Mouse (Mus musculus) hematopoietic stem cell, adult 5-6 weeks (primary cell): Measurements from ENCODE around the gene Smlr1. TPM values are rescaled to one million over a fixed set of nuclear protein-coding genes. Genes with fewer than 3 reads are reported as not detected.

ENCODE experiments used
- ATAC-seq, 2 experiments: fragments of 125-278 bp in 1 of 2; replicated peaks in 1 of 2; 2 replicates each; pipeline ENCODE4 v1.8.0; 2016 to 2017; ENCODE audit warnings: inconsistent platforms in 2 of 2, mild to moderate bottlenecking in 2 of 2, moderate number of reproducible peaks in 2 of 2, low read depth in 1 of 2, moderate TSS enrichment in 1 of 2; ENCODE audit not compliant: low FRiP score in 2 of 2, poor library complexity in 2 of 2, severe bottlenecking in 2 of 2, insufficient read depth in 1 of 2, low TSS enrichment in 1 of 2
- total RNA-seq: library from RNA; stranded (forward); fragments of 172-1452, 232-1000 nt; gene quantifications from 2 replicates; pipeline ENCODE4 v1.2.3, GENCODE M21; 2017

Gene Smlr1
- total RNA-seq, 1 experiment from 2014 or later, result not detected

GRCm38 (mm10) chr10:25520428-25520827 is 15.6 kb downstream of the Smlr1 start:
- no peak for ATAC-seq

DNA sequence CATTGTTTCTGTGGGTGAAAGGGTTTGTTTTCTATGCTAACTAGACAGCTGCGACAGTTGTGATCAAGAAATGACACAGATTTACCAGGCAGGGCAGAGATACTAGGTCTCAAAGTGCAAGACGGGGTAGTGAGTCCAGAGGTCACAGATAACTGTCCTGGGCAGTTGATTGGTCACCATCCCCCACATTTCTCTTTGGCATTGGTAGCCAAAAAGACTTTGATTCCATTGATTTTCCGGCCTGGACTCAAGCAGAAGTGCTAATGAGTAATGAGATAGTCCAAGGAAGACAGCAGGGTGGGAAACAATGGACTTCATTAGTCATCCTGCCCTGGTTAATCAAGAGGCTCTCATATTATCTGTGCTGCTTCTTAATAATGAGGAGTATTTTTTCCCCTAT is 16.1 kb downstream of the Smlr1 start:
- ATAC-seq, result no peak

- no peak for ATAC-seq
These were observed 22.2 kb downstream of the Smlr1 start for GRCm38 (mm10) chr10:25513821-25514220.

DNA sequence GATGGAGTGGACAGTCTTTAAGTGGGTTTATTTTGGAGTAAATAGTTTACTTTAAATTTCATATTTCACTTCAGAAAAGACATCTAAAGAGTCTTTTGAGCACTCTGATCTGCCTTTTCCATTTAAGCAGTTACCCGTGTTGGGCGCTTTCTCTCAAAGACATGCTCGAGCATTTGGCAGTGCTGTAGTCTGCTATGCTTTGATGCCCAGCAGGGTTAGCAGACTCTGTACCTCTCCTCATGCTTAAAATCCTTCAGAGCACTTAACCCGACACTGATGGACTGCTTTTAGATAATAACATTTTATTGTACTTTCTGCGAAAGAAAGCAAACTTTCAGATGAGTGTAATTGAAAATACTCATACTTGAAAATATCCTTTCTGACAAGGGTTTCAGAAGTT is 32.8 kb downstream of the Smlr1 start:
- no peak for ATAC-seq

DNA sequence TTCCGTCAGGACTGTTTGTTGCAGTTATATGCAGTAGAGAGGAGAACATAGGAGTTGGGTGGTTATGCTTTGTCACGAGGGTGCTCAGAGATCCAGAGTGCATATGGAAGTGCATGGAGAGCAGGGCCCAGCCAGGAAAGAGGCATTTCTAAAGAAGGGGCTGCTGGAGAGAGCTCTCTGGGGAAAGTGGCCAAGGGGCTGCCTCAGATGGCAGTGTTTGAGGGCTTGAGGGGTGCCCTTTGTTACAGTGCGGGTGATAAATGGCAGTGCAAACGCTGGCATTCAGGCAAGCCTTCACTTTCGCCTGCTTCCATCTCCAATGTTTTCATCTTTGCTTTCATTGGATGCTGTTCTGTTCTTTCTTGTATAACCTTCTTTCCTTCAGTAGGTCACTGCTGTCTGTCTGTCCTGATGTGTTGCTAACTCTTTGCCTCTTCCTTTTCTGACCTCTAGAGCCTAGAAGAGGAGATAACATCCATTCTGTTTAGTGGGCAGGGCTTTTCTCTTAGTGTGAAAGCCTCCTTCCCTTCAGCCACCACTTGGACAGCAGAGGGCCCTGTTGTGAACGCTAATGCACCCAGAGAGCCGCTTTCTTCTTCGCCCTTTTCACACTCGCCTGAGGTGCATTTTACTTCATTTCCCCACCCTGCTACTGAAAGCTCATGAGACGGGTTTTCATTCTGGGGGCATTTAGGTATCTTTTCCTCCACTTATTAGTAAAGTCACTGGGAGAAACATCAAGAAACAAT is 36.6 kb downstream of the Smlr1 start:
- ATAC-seq, result no peak

DNA sequence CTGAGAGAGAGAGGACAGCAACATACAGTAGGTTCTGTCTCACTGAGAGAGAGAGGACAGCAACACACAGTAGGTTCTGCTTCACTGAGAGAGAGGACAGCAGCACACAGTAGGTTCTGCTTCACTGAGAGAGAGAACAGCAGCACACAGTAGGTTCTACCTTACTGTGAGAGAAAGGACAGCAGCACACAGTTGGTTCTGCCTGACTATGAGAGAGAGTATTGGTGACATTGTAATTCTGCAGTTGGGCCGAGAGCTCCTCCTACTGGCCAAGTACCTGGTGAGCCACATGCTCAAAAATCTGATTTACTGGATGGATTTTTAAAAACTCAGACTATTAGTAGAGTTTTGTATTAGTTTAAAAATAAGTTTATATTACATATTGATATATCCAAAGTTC is 47.6 kb downstream of the Smlr1 start:
- peak; percentile 49 to 80; a peak in 2 of 4 replicates for ATAC-seq

DNA sequence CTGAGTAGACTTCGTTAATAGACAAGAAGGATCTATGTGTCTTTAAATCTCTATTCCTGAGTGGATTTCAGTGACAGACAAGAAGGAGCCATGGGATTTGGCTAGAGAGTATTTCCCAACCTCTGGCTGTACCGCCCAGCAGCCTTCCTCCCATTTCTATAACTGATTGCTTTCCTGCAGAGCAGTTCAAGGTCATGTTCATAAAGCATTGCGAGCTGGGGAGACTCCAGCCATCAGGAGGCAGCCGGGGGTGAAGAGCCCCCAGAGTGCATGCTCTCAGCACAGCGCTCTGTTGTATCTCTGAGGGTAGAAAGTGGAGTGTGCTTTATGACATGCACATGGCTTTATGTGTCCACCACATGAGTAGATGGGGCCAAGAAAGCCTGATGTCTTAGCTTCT is 53.3 kb downstream of the Smlr1 start:
- no peak for ATAC-seq

DNA sequence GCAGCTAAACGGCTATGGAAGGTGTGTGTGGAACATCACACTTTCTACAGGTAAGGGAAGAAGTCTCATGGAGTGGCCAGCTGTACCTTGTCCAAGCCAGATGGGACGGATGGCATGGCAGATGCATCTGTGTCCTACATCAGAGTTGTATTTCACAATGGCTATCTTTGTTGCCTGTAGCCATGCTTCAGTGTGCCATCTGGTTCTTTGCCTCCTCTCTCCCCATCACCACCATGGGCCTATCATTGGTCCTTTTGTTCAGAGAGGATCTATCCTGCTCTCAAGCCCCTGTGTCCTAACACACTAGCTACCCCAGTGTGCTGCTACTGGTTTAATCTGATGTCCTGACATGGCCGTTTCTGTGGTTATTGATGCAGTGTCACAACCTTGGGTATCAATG is 56.4 kb downstream of the Smlr1 start:
- no peak for ATAC-seq

Other genes with a start within 250 kb of the Smlr1 start
- gene Akap7, start 228.4 kb downstream of the Smlr1 start, total RNA-seq, result 64.8 and 86.1 TPM in 2 replicates
- gene Epb41l2, start 176.5 kb downstream of the Smlr1 start, total RNA-seq, result 52.8 and 58.3 TPM in 2 replicates